Mouse (Mus musculus) embryonic fibroblast, embryonic 13.5 days (primary cell): ENCODE measurements around the gene Sel1l.

Source experiments
- CTCF ChIP-seq: IDR thresholded peaks from 2 replicates; pipeline ENCODE4 v1.5.1; 2011; ENCODE audit warnings: mild to moderate bottlenecking, control low read depth, low read length, moderate library complexity, borderline replicate concordance; ENCODE audit not compliant: insufficient read depth
- POLR2A ChIP-seq: IDR thresholded peaks from 2 replicates; pipeline ENCODE4 v1.6.1; 2011; ENCODE audit warnings: low read depth, mild to moderate bottlenecking, control low read depth, low read length, moderate library complexity

DNA sequence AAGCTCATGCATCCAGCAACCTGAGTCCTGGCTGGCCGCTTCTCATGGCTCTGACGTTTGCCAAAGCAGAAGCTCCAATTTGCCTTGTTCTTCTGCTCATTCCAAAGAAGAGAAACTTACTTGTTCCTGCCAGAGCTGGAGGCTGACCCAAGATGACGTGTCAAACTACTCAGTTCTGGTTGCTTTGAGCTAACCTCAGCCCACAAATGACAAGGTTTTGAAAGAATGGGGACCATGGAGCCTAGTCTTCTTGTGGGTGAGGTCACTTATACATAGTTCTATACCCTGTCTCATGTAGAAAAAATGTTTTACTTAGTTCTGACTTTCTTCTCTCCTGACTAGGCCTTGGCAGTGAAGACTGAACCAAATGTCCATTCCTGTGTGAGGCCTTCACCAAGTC lies 68.4 kb downstream of the Sel1l start:
- TF ChIP-seq CTCF (no peak), POLR2A (no peak)
